ENCODE assay signal across 8 mouse cellular contexts in genomic region chr6:146888660-146889490, GRCm38 (mm10). TPM values are rescaled to one million over a fixed set of nuclear protein-coding genes. Genes with fewer than 3 reads are reported as not detected.
DNase-seq lines count a peak whose midpoint lies in the region; ATAC-seq and TF ChIP-seq lines count a peak whose summit lies in the region.

No protein-coding gene starts in this region.

- H3K4me3 ChIP-seq in heart, adult 2 months, result peak overlapping the region; percentile 94
- H3K4me3 ChIP-seq in forebrain, embryonic 12.5 days (replicated peaks), result peak overlapping the region; percentile 76
- peak overlapping the region; percentile 79 for H3K4me3 ChIP-seq in liver, embryonic 12.5 days
- H3K4me3 ChIP-seq in stomach, postnatal 0 days (ENCODE audit: low read depth, low read length), result peak overlapping the region; percentile 82

- H3K4me2 ChIP-seq in forebrain, embryonic 12.5 days, result peak overlapping the region; percentile 79
- peak overlapping the region; percentile 96 for H3K4me2 ChIP-seq in liver, embryonic 12.5 days
- peak overlapping the region; percentile 83 for H3K4me2 ChIP-seq in stomach, postnatal 0 days (replicated peaks; ENCODE audit: low read depth)

- H3K36me3 ChIP-seq in heart, adult 2 months (ENCODE audit: control insufficient read depth, insufficient read depth, low read length), result no peaks in the 10 kb centered on the region; the same call in 1 of the 2 replicates
- no peaks in the 10 kb centered on the region for H3K36me3 ChIP-seq in forebrain, embryonic 12.5 days (replicated peaks)
- H3K36me3 ChIP-seq in liver, embryonic 12.5 days, result no peaks in the 10 kb centered on the region
- no peaks in the 10 kb centered on the region for H3K36me3 ChIP-seq in stomach, postnatal 0 days (ENCODE audit: control insufficient read depth, insufficient read depth, low read length)

- no peak for TF ChIP-seq EP300 in heart, adult 2 months (IDR thresholded peaks at IDR 0.05; ENCODE audit: insufficient read depth, low read depth, low read length)
- no peak for TF ChIP-seq EP300 in stomach, postnatal 0 days (optimal IDR thresholded peaks at IDR 0.05)

- no peaks in the 10 kb centered on the region for H3K9me3 ChIP-seq in forebrain, embryonic 12.5 days
- H3K9me3 ChIP-seq in liver, embryonic 12.5 days (replicated peaks), result no peaks in the 10 kb centered on the region
- H3K9me3 ChIP-seq in stomach, postnatal 0 days (ENCODE audit: control insufficient read depth, low read length), result no peaks in the 10 kb centered on the region

- peaks cover 5% of the 10 kb centered on the region for H3K4me1 ChIP-seq in heart, adult 2 months (ENCODE audit: control insufficient read depth, insufficient read depth, low read length)
- peaks cover 24% of the 10 kb centered on the region for H3K4me1 ChIP-seq in forebrain, embryonic 12.5 days
- H3K4me1 ChIP-seq in liver, embryonic 12.5 days, result peaks cover 32% of the 10 kb centered on the region
- H3K4me1 ChIP-seq in stomach, postnatal 0 days (replicated peaks; ENCODE audit: control insufficient read depth, insufficient read depth), result peaks cover under 1% of the 10 kb centered on the region; the same call in 1 of the 2 replicates

- H3K27me3 ChIP-seq in heart, adult 2 months (ENCODE audit: control insufficient read depth, insufficient read depth, low read length), result no peaks in the 10 kb centered on the region
- H3K27me3 ChIP-seq in forebrain, embryonic 12.5 days, result no peaks in the 10 kb centered on the region
- H3K27me3 ChIP-seq in liver, embryonic 12.5 days (replicated peaks), result peaks cover 7% of the 10 kb centered on the region; the same call in 1 of the 2 replicates
- H3K27me3 ChIP-seq in stomach, postnatal 0 days (ENCODE audit: control insufficient read depth, insufficient read depth, low read length), result no peaks in the 10 kb centered on the region

- WGBS in heart, adult 2 months, result 7% methylated on average over 26 of the region's 26 CpGs
- WGBS in forebrain, embryonic 12.5 days, result 9% methylated on average over 26 of the region's 26 CpGs
- 11% methylated on average over 26 of the region's 26 CpGs for WGBS in liver, embryonic 12.5 days (ENCODE audit: insufficient replicate concordance)
- WGBS in stomach, postnatal 0 days, result 9% methylated on average over 18 of the region's 26 CpGs

- peak; percentile 44 for ATAC-seq in CD4-positive, CD25-positive, alpha-beta regulatory T cell, adult 4 months
- ATAC-seq in forebrain, embryonic 12.5 days (ENCODE audit: low FRiP score), result peak; percentile 77
- ATAC-seq in liver, embryonic 12.5 days, result peak; percentile 56
- ATAC-seq in stomach, postnatal 0 days (ENCODE audit: low FRiP score, low TSS enrichment), result peak; percentile 78

- TF ChIP-seq CTCF in heart, adult 2 months (IDR thresholded peaks at IDR 0.05), result no peak
- no peak for TF ChIP-seq CTCF in stomach, postnatal 0 days (IDR thresholded peaks at IDR 0.05; ENCODE audit: low read depth)

- peak overlapping the region; percentile 89 for H3K9ac ChIP-seq in heart, adult 2 months (ENCODE audit: low read depth, low read length)
- H3K9ac ChIP-seq in forebrain, embryonic 12.5 days, result peak overlapping the region; percentile 75
- H3K9ac ChIP-seq in liver, embryonic 12.5 days, result peak overlapping the region; percentile 85
- H3K9ac ChIP-seq in stomach, postnatal 0 days (ENCODE audit: low read length), result peak overlapping the region; percentile 93

- H3K79me2 ChIP-seq in heart, adult 2 months (replicated peaks; ENCODE audit: control insufficient read depth, insufficient read depth, low read length), result no peaks in the 10 kb centered on the region

- TF ChIP-seq POLR2A in heart, adult 2 months (IDR thresholded peaks at IDR 0.05; ENCODE audit: insufficient read depth, low read depth, low read length), result no peak

- H3K27ac ChIP-seq in heart, adult 2 months, result peak overlapping the region; percentile 94
- no peak overlapping the region for H3K27ac ChIP-seq in forebrain, embryonic 12.5 days
- H3K27ac ChIP-seq in liver, embryonic 12.5 days, result peak overlapping the region; percentile 70
- H3K27ac ChIP-seq in stomach, postnatal 0 days (replicated peaks), result peak overlapping the region; percentile 93

- intact Hi-C loops in heart, adult 2 months (cut with DNase I), result loop anchor here (2.0 to 5.0 kb wide), 3 partner anchors 44 to 98 kb away; no protein-coding TSS in a partner anchor
- intact Hi-C loops in heart, postnatal 14 days (cut with DNase I), result loop anchor here (5.0 kb wide), 2 partner anchors 52 to 73 kb away; no protein-coding TSS in a partner anchor

- no peak for DNase-seq in heart, adult 2 months
- DNase-seq in heart, postnatal 14 days, result no peak
- DNase-seq in stomach, postnatal 0 days (ENCODE audit: low spot score), result no peak
- no peak for DNase-seq in layer of hippocampus, adult 11-12 months (ENCODE audit: low spot score)
- DNase-seq in ovary, postnatal 14 days (ENCODE audit: low spot score), result no peak

RNA-seq across cellular contexts. Expression of gene Ppfibp1, which starts 0.6 kb away (rescaled TPM):
- 100 to 1,000 TPM; 102 to 128 TPM for total RNA-seq in heart, adult 2 months (2021)
- 15.4 and 33.7 TPM in 2 replicates for polyA plus RNA-seq in heart, adult 2 months (2012; rRNA removed)
- 10 to 100 TPM; 80.7 to 89.8 TPM for total RNA-seq in heart, postnatal 14 days (2021)
- polyA plus RNA-seq in CD4-positive, CD25-positive, alpha-beta regulatory T cell, adult 4 months (2017; shearing (Covaris generic)), result 10 to 100 TPM in 1 of 2 experiments, 1 to 10 TPM in 1; 5.8 to 10.1 TPM
- 24.9 and 29.9 TPM in 2 replicates for polyA plus RNA-seq in forebrain, embryonic 12.5 days (2016; fragmentation: Nextera tagmentation; extraction: Ambion mirVana)
- polyA plus RNA-seq in liver, embryonic 12.5 days (2016; fragmentation: Nextera tagmentation; extraction: Ambion mirVana), result 16.5 and 17.5 TPM in 2 replicates
- polyA plus RNA-seq in stomach, postnatal 0 days (2015; fragmentation: Nextera tagmentation; extraction: Ambion mirVana), result 26.1 and 29.8 TPM in 2 replicates

RNA-seq across cellular contexts. Expression of gene Smco2, which starts 39.0 kb away (rescaled TPM):
- 1 to 10 TPM; 2.0 TPM for total RNA-seq in heart, adult 2 months (2021)
- polyA plus RNA-seq in heart, adult 2 months (2012; rRNA removed), result 0.47 and 0.76 TPM in 2 replicates
- 1 to 10 TPM; 1.3 to 1.4 TPM for total RNA-seq in heart, postnatal 14 days (2021)
- not detected for polyA plus RNA-seq in CD4-positive, CD25-positive, alpha-beta regulatory T cell, adult 4 months (2017; shearing (Covaris generic))
- not detected in 2 replicates for polyA plus RNA-seq in forebrain, embryonic 12.5 days (2016; fragmentation: Nextera tagmentation; extraction: Ambion mirVana)
- polyA plus RNA-seq in liver, embryonic 12.5 days (2016; fragmentation: Nextera tagmentation; extraction: Ambion mirVana), result not detected in 2 replicates
- polyA plus RNA-seq in stomach, postnatal 0 days (2015; fragmentation: Nextera tagmentation; extraction: Ambion mirVana), result not detected in 2 replicates
